28 mouse cellular contexts compared by ENCODE assay signal in the genomic region with DNA sequence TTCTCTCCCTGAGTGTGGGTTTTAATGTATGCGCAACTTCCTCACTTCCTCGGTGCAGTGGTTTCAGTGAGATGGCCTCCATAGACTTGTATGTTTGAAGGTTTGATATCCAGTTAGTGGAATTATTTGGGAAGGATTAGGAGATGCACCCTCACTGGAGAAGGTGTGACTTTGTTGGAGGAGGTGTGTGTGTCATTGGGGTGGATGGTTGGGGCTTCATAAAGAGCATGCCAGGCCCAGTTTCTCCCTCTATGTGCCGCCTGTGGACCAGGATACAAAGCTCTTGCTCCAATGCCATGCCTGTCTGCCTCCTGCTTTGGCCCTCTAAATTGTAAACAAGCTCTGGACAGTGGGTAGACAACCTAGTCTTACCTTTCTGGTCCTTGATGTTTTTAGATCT.
"Had no signal": no experiment of that assay in that cellular context is flagged by ENCODE, and none has a peak within 500 bp of the region (broad histone marks: within the 10 kb centered on the region; RNA-seq: fewer than 3 reads in every experiment).

No protein-coding gene starts in this region.

- H3K4me1 ChIP-seq: embryonic facial prominence, embryonic 12.5 days; forebrain, embryonic 12.5 days had no signal

- ATAC-seq: forebrain, embryonic 13.5 days; forebrain, embryonic 14.5 days; forebrain, embryonic 15.5 days; forebrain, embryonic 16.5 days; forebrain, postnatal 0 days had no signal

- H3K36me3 ChIP-seq: embryonic facial prominence, embryonic 10.5 days; embryonic facial prominence, embryonic 12.5 days; embryonic facial prominence, embryonic 13.5 days; embryonic facial prominence, embryonic 15.5 days; forebrain, embryonic 10.5 days; forebrain, embryonic 12.5 days; forebrain, embryonic 15.5 days had no signal

- H3K9me3 ChIP-seq: embryonic facial prominence, embryonic 10.5 days; embryonic facial prominence, embryonic 12.5 days; embryonic facial prominence, embryonic 13.5 days; embryonic facial prominence, embryonic 15.5 days; forebrain, embryonic 10.5 days; forebrain, embryonic 12.5 days; forebrain, embryonic 13.5 days; forebrain, embryonic 15.5 days had no signal

- H3K27me3 ChIP-seq: embryonic facial prominence, embryonic 12.5 days; embryonic facial prominence, embryonic 13.5 days; embryonic facial prominence, embryonic 15.5 days; forebrain, embryonic 13.5 days; forebrain, embryonic 15.5 days had no signal

- H3K4me3 ChIP-seq: embryonic facial prominence, embryonic 10.5 days; embryonic facial prominence, embryonic 12.5 days; embryonic facial prominence, embryonic 13.5 days; embryonic facial prominence, embryonic 15.5 days; erythroblast, embryonic 14.5 days; forebrain, embryonic 10.5 days; forebrain, embryonic 12.5 days; forebrain, embryonic 13.5 days; forebrain, embryonic 15.5 days; gastrocnemius, adult 2 months; heart, adult 2 months had no signal

- H3K27ac ChIP-seq: embryonic facial prominence, embryonic 10.5 days; embryonic facial prominence, embryonic 12.5 days; embryonic facial prominence, embryonic 13.5 days; embryonic facial prominence, embryonic 15.5 days; forebrain, embryonic 10.5 days; forebrain, embryonic 12.5 days; forebrain, embryonic 13.5 days; forebrain, embryonic 15.5 days; gastrocnemius, adult 2 months; heart, adult 2 months had no signal

- H3K9ac ChIP-seq: embryonic facial prominence, embryonic 12.5 days; embryonic facial prominence, embryonic 13.5 days; embryonic facial prominence, embryonic 15.5 days; forebrain, embryonic 12.5 days; forebrain, embryonic 13.5 days; forebrain, embryonic 15.5 days; forebrain, postnatal 0 days had no signal

- H3K4me2 ChIP-seq: embryonic facial prominence, embryonic 12.5 days; embryonic facial prominence, embryonic 13.5 days; embryonic facial prominence, embryonic 15.5 days; forebrain, embryonic 12.5 days; forebrain, embryonic 13.5 days; forebrain, embryonic 15.5 days had no signal

- DNase-seq: cerebellum, adult 2 months; cerebellum, adult 8-10 months; cerebellum, adult 9-10 months; cerebellum, adult 9-11 months; cerebellum, postnatal 10 days; cerebellum, postnatal 14 days; cerebellum, postnatal 25 days; cerebellum, postnatal 36 days; embryo, embryonic 11 days; forebrain, postnatal 0 days; gastrocnemius, adult 2 months; gastrocnemius, postnatal 10 days; gastrocnemius, postnatal 14 days; gastrocnemius, postnatal 25 days; gastrocnemius, postnatal 36 days; heart, adult 18-20 months; heart, adult 2 months had no signal
